Mouse (Mus musculus): ENCODE results near the gene Atp2b1. TPM values are rescaled to one million over a fixed set of nuclear protein-coding genes. Genes with fewer than 3 reads are reported as not detected.

Gene Atp2b1
- polyA plus RNA-seq, 1 experiment = 359 TPM

DNA sequence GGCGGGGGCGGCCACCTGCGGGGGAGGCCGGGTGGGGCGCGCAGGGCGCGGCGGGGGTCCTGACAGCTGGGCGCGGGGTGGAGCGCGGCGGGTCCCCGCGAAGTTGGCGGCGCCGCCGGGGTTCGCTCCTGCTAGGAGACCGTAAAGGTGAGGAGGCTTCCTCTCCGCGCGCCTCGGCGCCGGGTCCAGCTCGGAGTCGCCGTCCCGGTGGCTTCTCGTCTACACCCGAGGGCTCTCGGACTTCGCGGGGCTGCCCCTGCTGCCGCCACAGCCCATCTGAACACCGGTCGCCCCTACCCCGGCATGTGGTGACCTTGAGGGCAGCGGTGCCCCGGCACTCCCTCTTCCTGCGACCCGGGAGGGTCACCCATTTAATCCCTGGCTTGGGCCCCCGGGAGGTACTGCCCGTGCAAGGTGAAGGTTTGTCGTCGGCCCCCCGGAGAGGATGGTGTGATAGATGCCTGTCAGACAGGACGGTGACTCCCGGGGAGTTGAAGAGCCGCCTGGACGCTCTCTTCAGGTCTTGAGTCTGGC lies 1.3 kb downstream of the Atp2b1 start:
- no peak for DNase-seq (ENCODE audit: extremely low spot score in 1 of 2, low spot score in 1 of 2)

DNA sequence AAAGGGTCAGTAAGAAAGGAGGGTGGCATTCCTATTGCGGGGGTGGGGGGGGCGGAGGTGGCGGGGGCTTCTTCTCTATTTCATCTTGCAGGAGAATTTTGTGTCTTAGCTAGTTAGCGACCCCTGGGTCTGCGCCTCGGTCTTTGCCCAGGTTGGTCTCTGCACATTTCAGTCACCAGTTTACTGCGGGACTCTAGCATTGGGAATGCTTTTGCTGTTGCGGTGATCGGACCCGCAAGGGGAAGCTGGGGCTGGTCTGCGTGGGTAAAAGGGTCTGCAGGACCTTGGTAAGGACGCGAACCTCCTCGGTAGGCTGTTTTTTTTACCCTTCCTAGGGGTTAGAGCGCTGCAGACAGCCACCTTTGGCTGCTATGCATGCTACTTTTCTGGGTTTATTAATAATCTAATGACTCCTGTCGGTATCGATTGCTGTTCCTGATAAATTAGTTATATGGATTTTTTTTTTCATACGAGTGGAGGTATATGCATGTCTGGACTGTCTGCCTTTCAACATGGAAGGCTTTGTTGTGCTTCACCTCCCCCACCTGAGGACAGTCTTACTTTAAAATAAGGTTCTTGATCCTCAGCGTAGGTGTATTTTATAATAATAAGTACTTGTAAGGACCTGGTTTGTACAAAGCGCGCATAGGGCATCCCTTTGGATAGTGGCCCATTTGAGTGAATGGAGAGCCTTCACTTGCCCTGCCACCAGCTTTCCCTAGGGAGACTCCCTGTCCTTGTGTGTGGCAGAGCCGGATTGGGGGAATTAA lies 2.0 kb downstream of the Atp2b1 start:
- DNase-seq (ENCODE audit: extremely low spot score in 1 of 2, low spot score in 1 of 2) = no peak

DNA sequence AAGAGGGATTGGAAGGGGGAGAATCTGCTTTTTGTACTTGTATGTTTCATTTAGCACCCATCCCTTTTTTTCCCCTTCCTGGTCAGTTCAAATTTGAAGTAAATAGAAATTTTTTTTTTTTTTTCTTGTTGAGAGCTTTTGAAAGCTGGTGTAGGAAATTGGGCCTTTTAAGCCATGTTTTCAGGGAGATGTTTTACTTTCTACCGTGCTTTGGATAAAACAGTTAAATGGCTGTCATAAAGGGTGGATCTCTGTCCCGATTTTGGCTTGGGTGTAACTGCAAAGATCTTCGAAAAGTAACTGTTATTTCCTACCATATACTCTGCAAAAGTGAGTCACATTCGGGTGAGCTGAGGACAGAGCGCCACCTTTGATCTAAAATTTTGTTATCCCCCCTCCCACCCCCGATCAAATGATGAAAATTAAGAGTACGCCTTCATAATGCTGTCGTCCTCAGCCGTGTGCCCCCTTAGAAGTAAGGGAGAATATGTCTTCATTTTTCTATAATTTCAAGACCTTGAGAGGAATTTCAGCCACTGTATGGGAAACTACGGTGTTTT lies 2.7 kb downstream of the Atp2b1 start:
- DNase-seq (ENCODE audit: extremely low spot score in 1 of 2, low spot score in 1 of 2) = no peak

DNA sequence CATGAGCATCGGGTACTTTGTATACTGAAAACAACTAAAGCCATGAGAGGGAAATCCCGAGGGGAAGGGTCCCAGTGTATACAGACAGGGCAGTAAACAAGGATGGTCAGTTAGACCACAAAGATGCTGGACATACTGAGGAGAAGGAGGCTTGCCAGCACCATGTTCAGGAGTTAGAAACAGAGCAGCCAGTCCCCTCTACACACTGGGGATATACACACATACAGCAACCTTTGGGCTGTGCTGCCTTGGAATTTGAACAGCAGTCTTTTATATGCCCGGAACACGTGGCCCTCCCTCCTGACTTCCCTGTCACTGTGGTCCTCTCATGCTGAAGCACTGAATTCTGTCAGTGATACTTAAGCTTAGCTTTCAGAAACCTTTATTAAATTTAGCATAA lies 10.9 kb downstream of the Atp2b1 start:
- no peak for DNase-seq (ENCODE audit: extremely low spot score in 1 of 2, low spot score in 1 of 2)

DNA sequence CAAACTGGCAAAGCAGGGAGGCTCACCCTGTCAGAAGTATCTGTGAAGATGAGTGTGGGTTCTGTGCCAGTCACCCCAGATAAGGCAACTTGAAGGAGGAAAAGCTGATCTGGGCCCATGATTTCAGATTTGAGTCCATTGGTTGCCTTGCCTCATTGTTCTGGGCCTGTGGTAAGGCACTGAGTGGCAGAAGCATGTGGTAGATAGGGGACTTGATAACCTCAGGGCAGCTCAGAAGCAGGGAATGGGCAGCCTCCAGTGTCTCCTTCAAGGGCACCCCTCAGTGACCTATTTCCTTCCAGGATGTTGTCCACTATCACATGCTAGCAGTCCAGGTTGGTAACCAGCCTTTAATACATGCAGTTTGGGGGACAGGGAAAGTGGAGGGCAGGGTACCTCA lies 12.8 kb downstream of the Atp2b1 start:
- no peak for DNase-seq (ENCODE audit: extremely low spot score in 1 of 2, low spot score in 1 of 2)

DNA sequence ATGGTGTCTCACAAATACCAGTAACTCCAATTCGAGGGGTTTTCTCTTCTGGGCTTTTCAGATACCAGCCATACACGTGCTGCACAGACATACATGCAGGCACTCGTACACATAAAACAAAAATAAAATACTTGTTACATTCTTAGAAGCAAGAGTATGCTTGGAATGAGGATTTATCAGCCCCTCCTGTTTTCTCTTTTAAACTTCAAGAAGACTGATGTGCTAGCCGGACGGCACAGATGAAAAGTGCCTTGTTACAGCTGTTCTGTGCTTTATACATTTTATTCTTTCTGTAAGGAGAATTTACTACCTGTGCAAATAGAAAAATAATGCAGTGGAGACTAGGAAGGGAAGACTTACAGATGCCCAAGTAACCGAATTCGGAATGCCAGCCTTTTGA lies 15.2 kb downstream of the Atp2b1 start:
- no peak for DNase-seq (ENCODE audit: extremely low spot score in 1 of 2, low spot score in 1 of 2)

DNA sequence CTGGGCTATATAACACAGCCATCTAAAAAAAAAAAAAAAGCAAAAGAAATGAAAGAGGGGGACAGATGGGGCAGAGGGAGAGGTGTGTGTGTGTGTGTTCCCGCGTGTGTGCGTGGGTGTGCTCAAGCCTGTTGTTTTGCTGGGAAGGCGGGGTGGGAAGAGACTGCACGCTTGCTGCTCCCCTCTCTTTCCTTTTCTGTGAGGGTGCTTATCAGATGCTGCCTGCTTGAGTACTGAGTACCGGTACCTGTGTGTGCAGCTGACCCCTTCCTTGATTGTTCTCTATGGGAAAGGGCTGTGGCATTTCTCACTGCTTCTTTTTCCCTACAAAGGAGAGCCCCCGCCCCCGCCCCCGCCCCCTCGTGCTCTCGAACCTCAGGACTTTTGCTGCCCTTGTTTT lies 15.9 kb downstream of the Atp2b1 start:
- no peak for DNase-seq (ENCODE audit: extremely low spot score in 1 of 2, low spot score in 1 of 2)

DNA sequence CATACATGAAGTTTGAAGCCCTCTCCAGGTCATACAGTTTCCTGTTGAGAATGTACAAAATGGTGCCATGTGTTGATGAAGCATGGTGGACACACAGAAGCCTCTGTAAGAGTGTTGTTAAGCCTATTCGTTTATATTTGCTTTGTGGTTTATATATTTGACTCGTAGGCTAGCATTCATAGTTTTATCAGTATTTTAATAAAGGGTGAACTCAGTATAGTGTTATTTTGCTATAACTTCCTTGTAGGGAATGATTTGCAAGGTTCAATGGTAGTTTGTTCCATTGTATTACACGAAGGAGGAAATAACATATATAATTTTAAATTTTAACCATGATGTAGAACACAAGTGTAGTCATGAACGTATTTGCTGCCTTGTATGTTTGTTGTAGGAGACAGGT lies 25.9 kb downstream of the Atp2b1 start:
- no peak for DNase-seq (ENCODE audit: extremely low spot score in 1 of 2, low spot score in 1 of 2)

DNA sequence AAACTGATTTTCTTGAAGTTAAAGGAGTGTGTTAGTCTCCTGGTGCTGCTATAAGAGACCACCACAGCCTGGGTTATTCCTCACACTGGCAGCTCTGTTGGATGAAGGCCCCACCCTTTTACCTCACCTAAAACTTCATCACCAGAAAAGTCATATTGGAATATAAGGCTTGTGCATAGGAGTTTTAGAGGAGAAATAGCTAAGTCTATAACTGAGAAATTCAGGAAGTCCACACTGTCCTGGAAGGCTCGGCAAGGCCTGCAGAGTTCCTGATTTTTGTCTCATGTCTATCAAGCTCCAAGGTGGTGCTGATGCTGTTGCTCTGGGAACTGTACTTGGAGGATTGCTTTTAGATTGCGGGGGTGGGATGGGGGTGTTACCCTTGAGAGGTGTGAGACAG lies 26.6 kb downstream of the Atp2b1 start:
- no peak for DNase-seq (ENCODE audit: extremely low spot score in 1 of 2, low spot score in 1 of 2)

DNA sequence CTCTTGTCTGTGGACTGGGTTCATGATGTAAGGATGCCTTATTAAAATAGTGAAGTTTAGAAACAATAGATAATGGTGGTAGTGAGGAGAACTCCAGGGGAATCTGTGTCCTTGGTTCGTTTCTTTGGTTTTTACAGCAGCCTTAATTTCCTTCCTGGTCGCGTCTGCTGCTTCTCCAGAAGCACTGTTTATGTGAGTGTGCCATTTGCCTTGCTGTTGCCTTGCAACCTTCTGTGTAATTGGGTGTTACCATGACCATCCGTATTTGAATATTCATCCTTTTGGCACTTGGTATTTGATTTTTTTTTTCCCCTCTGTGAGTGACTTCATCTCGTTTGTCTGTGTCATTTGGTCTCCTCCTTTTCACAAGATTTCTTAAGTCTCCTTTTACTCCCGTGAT lies 27.8 kb downstream of the Atp2b1 start:
- DNase-seq (ENCODE audit: extremely low spot score in 1 of 2, low spot score in 1 of 2) = no peak

DNA sequence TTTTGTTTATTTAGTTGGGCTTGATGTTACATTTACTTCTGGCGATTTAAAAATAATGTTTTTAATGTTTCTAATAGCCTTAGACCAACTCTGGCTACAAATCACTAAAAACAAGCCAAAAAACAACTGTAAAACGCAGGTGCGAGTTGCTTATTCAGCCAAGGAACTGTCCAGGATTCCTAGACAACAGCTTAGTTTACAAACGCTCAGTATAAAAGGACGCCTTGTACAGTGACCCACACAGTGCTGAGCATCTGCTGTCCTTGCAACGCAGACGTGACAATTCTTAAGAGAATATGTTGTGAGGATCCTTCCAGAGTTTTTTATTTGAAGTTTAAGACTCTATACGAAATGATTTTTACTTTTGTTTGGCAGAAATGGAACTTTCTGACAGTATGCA lies 28.8 kb downstream of the Atp2b1 start:
- DNase-seq (ENCODE audit: extremely low spot score in 1 of 2, low spot score in 1 of 2) = no peak

DNA sequence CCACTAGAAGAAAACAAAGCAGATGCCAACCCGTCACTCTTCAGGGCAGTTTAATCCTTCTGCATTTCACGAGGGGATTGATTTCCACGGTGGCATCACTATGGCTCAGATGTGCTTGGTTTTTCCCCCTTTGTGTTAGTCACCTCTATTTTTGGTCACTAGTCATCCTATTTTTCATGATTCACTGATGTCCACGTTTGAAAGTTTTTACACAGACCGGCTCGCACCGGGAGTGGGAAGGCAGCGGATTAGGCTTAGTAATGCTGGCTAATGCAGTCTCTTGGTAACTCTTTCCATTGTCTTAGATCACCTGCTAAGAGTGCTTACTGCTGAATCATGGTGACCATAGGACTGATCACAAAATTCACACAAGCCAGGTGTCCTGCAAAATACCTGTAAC lies 29.7 kb downstream of the Atp2b1 start:
- no peak for DNase-seq (ENCODE audit: extremely low spot score in 1 of 2, low spot score in 1 of 2)

DNA sequence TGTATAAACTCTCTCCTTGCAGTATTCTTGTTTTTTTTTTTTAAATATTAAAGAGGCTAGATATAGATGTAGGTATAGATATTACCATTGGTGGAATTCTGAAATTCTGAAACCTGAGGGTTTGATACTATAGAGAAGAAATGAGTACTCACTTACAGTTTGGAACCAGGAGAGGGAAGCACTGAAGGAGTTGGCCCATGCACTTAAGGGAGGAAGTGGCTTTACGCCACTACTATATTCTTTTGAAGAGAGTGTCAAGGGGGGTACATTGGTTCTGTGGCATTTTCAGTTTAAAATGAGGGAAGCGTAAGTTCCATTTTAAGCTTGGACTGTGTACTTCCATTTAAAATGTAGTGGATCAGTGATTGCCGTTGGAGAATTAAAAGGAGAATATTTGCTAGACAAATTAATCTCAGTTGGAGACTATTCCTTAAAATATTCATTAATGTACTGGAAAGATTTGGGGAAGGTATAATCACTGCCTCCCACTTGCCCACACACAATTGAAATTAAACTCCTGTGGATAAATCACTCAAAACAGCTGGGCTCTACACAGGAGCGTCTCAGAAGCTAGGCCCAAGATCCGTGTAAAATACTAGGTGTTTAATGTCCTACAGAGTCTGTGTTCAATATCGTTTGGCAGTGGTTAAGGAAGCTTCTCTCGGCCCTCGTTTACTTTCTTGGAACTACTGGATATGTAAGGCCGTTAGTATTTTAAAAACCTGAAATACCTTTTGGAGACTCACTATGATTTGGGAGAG lies 32.0 kb downstream of the Atp2b1 start:
- DNase-seq (ENCODE audit: extremely low spot score in 1 of 2, low spot score in 1 of 2) = no peak

DNA sequence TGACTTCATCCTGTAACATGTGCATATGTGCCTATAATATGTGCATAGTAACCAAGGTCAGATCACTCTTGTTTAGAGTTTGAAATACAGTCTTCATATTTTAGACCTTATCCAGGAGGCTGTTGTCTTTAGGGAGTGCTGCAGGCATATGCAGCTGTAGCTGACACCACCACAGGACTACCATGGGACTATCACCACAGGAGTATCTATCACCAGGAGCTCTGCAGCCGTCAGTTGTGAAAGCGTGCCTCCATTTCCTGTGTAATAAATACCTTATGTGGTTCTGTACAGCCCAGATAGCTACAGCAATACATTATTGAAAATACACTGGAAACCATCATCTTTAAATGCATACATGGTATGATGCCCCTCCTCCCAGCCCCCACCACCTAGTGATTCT lies 33.0 kb downstream of the Atp2b1 start:
- DNase-seq (ENCODE audit: extremely low spot score in 1 of 2, low spot score in 1 of 2) = no peak

DNA sequence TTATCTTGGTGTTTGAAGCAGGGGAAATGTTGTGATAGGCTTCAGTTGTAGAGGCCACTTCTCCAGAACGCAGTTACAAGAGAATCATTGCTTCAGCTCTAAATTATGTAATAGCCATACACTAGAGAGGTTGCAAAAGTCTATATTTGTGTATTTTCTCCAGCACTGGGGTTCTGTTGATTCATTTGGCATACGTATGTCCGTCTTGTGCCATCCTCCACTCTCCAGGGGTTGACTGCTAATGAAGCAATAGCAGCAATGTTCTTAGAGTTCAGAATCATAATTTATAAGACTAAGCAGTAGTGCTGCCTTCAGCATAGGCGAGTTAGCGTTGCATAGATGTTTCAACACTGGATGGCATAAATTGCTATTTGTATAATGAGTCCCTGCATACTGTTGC lies 33.9 kb downstream of the Atp2b1 start:
- DNase-seq (ENCODE audit: extremely low spot score in 1 of 2, low spot score in 1 of 2) = no peak

DNA sequence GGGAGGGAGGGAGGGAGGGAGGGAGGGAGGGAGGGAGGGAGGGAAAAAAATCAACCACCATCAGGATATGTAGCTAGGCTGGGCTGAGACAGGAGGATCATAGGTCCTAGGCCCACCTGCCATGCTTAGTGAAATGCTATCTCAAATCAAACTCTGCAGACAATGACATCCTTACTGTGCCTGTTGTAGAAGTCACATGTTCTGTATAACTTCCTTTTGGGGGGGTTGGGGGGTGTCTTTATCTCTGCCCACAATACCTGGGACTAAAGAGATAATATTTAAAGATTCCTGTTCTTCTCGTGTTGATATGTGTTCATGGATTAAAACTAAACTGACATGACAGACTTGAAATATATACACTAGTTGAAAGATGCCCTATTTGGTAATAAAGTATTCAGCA lies 35.5 kb downstream of the Atp2b1 start:
- DNase-seq (ENCODE audit: extremely low spot score in 1 of 2, low spot score in 1 of 2) = no peak

DNA sequence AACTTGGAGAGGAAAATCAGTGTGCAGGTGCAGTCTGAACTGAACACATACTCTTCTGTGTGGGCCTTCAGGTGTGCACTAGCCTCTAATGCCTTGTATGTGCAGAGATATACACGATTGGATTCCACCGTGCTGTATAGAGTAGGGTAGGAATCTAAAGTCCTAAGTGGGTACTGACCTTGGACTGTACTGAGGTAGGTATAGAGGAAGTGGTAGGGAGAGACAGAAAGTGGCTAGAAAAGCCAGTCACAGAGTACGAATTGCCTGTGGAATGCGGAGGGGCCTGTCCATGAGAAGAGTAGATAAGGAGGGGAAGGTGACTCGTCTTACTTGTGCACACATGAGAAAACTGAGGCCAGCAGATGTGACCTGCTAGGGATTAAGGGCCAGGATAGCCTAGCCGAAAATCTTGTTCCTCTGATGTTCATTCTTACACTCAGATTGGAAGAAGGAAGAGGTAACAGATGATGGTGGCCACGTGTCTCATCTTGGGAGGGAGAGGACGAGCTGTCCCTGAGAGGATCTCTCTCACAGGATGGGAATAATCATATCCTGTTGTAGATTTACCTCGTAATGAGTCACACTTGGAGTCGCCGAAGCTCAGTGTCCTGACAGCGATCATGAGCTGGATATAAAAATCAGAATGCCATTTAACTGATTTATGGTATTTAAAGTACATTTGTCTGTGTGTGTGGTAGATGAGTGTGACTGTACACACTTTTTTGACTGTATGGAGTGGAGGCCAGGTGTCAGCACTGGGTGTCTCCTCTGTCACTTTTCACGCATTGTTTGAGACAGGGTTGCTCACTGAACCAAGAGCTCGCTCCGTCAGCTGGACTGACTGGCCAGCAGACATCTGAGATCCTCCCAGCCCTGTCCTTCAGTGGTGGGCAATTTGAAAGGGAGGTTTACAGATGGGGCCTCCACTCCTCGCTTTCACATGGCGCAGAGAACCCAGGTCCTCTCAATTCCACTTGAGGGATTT lies 37.4 kb downstream of the Atp2b1 start:
- no peak for DNase-seq (ENCODE audit: extremely low spot score in 1 of 2, low spot score in 1 of 2)

DNA sequence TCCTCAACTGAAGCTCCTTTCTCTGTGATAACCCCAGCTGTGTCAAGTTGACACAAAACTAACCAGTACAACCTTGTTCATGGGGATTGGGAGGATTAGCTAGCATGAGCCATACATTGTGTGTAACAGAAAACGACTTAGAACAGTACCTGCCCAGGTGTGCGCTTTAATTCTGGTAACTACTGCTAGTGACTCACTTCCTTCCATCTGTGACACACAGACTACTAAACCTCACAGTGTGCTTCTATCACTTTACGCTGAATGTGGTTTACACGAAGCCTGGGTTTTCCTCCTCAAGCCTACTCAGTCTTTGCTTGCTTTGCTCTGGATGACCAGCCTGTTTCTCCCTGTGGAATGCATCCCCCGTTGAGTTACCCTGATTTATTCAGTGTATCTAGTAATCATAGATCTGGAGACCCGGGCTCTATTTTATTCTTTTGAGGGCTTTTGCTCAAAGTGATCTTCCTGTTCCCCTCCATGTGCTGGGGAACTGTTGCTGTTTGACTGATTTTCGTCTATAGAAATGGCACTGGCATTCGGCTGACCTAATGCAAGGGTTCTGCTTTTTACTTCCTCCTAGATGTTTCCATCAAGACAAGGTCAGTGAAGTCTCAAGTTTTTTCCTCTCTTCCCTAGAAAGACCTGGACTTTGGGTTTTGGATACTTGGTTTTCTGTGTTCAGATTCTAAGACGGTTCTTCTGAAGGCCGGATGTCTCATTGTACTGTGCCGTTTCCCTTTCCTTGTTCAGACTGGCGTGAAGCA lies 40.2 kb downstream of the Atp2b1 start:
- DNase-seq (ENCODE audit: extremely low spot score in 1 of 2, low spot score in 1 of 2) = no peak

DNA sequence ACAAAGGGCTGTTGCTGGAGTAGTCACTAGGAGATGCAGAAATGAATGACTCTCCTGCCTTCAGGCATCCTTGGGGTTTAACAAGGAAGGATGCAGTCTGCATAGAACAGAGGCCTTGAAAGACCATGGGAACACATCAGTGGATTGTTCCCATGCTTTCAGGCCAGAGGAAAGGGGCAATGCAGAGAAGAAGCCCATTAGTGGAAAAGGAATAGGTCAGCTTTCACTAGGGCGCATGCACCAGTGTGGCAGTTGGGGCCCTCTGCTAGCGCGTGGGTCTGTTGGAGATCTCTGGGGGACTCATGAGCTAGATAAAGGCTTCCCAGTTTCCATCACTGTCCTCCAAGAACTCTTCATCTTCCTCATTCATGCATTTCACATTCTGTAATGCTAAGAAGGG lies 41.9 kb downstream of the Atp2b1 start:
- no peak for DNase-seq (ENCODE audit: extremely low spot score in 1 of 2, low spot score in 1 of 2)

DNA sequence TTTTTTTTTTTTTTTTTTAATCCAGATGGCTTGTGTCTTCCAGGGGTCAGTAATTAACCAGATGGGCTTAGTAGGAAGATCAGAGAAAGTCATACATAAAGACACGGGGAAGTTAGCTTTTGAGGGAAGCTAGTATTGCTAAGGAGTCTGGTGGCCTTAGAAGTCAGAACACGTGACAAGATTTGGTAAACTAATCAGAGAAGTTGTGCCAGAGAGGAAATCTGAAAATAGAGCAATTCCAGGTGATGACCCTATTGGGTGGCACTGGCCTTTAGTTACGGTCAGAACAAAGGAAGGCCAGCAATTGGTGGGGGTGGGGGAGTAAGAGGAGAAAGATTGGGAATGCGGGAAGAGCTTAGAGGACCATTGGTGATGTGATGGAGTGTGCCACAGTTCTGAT lies 44.5 kb downstream of the Atp2b1 start:
- no peak for DNase-seq (ENCODE audit: extremely low spot score in 1 of 2, low spot score in 1 of 2)
